Mouse (Mus musculus) lung, postnatal 0 days (tissue): ENCODE measurements around the gene Rims4. TPM values are rescaled to one million over a fixed set of nuclear protein-coding genes. Genes with fewer than 3 reads are reported as not detected.

Source experiments
- ATAC-seq: fragments of 200-750 bp; cut with Nextera tagmentation; 2 replicates; pipeline ENCODE4 v1.8.0; 2017; ENCODE audit warnings: moderate library complexity
- DNase-seq: peaks from one replicate; pipeline ENCODE4 v3.0.0-alpha.2; 2016; ENCODE audit warnings: low spot score
- H3K27ac ChIP-seq: fragments of 300-500 bp; sonication (generic); 2 replicates; pipeline ENCODE4 v1.5.1; 2014; ENCODE audit warnings: antibody characterized with exemption, mild to moderate bottlenecking, low read length, mixed read lengths
- H3K27me3 ChIP-seq: fragments of 300-500 bp; sonication (generic); replicated peaks from 2 replicates; pipeline ENCODE4 v1.6.1; 2014; ENCODE audit warnings: low read length, mixed read lengths; ENCODE audit not compliant: insufficient read depth
- H3K36me3 ChIP-seq: fragments of 300-500 bp; sonication (generic); 2 replicates; pipeline ENCODE4 v1.6.1; 2014; ENCODE audit warnings: low read length, mixed read lengths; ENCODE audit not compliant: insufficient read depth
- H3K4me1 ChIP-seq: fragments of 300-500 bp; sonication (generic); 2 replicates; pipeline ENCODE4 v1.6.1; 2014; ENCODE audit warnings: antibody characterized with exemption, low read depth, low read length, mixed read lengths; ENCODE audit not compliant: insufficient read depth
- H3K4me2 ChIP-seq: fragments of 300-500 bp; sonication (generic); replicated peaks from 2 replicates; pipeline ENCODE4 v1.6.1; 2014; ENCODE audit warnings: low read depth, mild to moderate bottlenecking, low read length, moderate library complexity, mixed read lengths
- H3K4me3 ChIP-seq: fragments of 300-500 bp; sonication (generic); 2 replicates; pipeline ENCODE4 v1.5.1; 2014; ENCODE audit warnings: low read depth, low read length
- H3K9ac ChIP-seq: fragments of 300-500 bp; sonication (generic); replicated peaks from 2 replicates; pipeline ENCODE4 v1.6.1; 2014; ENCODE audit warnings: low read depth, mild to moderate bottlenecking
- H3K9me3 ChIP-seq: fragments of 300-500 bp; sonication (generic); 2 replicates; pipeline ENCODE4 v1.6.1; 2016; ENCODE audit warnings: low read length, mixed read lengths
- CTCF ChIP-seq: IDR thresholded peaks from 2 replicates; pipeline ENCODE4 v1.5.1; 2016; ENCODE audit warnings: antibody characterized with exemption, mild to moderate bottlenecking
- EP300 ChIP-seq: IDR thresholded peaks from 2 replicates; pipeline ENCODE4 v1.6.1; 2016; ENCODE audit warnings: antibody characterized with exemption, mild to moderate bottlenecking, control low read depth
- WGBS: fragments of 180-500 bp; shearing (Covaris S2); extraction: QIAGEN DNeasy Blood & Tissue Kit; methylation state at CpG from one replicate; pipeline ENCODE4 v1.1.7; 2014; 5-methylcytosine and 5-hydroxymethylcytosine counted together
- polyA plus RNA-seq: library from polyadenylated mRNA; unstranded; fragments of >200 nt; fragmentation: Nextera tagmentation; extraction: Ambion mirVana; gene quantifications from 2 replicates; pipeline ENCODE4 v1.2.1, GENCODE M21; 2015

The Rims4 gene
- polyA plus RNA-seq, 1 experiment from 2014 or later = 0.06 TPM

DNA sequence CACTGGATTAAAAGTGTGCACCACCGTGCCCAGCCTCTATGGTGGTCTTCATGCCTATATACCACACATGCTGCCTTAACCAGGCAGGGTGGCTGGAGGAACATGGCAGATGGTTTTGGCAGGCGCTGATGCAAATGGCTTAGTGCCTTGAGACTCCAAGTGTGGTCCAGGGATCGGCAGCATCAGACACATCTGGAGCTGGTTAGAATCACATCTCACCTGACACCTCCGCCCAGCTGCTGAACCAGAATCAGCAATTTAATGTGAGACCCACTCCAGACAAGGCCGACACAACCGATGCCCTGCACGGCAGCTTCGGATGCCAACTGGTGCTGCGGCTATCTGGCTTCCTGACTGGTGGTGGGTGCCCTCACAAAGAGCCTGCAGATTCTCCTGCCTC lies 52.4 kb downstream of the Rims4 start:
- TF ChIP-seq CTCF = no peak
- TF ChIP-seq EP300 = no peak
- H3K4me2 ChIP-seq = no peak overlapping the region
- H3K27ac ChIP-seq = no peak overlapping the region
- ATAC-seq (no peak), DNase-seq (no peak)
- 82% methylated on average over 9 of the region's 9 CpGs for WGBS
- no peak overlapping the region for H3K4me3 ChIP-seq
- H3K9ac ChIP-seq = no peak overlapping the region
- no peaks in the 10 kb centered on the region for H3K4me1 ChIP-seq
- no peaks in the 10 kb centered on the region for H3K36me3 ChIP-seq
- H3K9me3 ChIP-seq = no peaks in the 10 kb centered on the region
- no peaks in the 10 kb centered on the region for H3K27me3 ChIP-seq

DNA sequence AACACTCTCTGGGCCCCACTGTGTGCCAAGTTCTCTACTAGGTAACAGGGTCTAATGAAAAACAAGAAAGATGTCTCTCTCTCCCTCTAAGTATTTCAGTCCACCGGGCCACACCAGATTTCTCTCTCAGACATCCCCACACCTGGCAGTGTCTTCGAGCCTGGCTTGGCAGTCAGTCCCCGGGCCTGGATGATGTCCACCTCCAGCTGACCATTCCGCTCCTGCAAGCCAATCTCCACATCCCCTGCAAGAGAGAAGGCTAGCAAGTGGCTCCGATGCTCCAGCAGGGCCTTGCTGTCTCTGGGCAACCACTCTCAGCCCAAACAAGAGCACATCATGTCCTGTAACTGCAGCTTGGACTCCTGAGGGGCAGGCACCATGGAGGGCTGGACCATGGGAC lies 53.2 kb downstream of the Rims4 start:
- H3K27ac ChIP-seq = no peak overlapping the region

DNA sequence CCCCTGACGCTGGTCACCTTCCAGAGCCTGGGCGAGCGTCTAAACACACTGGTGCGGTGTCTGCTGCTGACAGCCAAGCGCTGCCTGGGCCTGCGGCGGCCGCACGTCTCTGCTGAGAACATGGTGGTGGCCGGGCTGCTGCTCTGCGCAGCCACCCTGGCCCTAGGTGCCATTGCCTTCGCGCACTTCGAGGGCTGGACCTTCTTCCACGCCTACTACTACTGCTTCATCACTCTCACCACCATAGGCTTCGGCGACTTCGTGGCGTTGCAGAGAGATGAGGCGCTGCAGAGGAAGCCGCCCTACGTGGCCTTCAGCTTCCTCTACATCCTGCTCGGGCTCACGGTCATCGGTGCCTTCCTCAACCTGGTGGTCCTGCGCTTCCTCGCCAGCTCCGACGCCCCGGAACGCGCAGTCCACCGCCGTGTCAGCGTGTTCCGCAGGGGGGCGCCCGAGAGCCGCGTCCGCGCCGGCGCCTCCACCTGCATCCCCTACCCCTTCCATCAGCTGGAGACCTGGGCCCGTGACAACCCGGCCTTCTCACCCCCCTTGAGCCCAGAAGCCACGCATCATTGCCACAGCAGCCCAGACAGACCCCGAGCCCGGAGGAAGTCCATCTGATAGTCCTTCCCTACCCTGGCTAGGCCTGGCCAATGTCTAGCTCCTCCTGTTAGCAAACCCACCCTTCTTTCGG lies 60.1 kb downstream of the Rims4 start:
- H3K9ac ChIP-seq = no peak overlapping the region

More for the DNA sequence above, 53.2 kb downstream of the Rims4 start:
- H3K4me3 ChIP-seq = no peak overlapping the region
- TF ChIP-seq EP300 = no peak
- TF ChIP-seq CTCF = no peak
- ATAC-seq (no peak), DNase-seq (no peak)
- H3K4me2 ChIP-seq = no peak overlapping the region
- H3K9me3 ChIP-seq = no peaks in the 10 kb centered on the region
- H3K9ac ChIP-seq = no peak overlapping the region
- H3K4me1 ChIP-seq = no peaks in the 10 kb centered on the region
- H3K36me3 ChIP-seq = no peaks in the 10 kb centered on the region
- 90% methylated on average over 5 of the region's 5 CpGs for WGBS
- no peaks in the 10 kb centered on the region for H3K27me3 ChIP-seq

DNA sequence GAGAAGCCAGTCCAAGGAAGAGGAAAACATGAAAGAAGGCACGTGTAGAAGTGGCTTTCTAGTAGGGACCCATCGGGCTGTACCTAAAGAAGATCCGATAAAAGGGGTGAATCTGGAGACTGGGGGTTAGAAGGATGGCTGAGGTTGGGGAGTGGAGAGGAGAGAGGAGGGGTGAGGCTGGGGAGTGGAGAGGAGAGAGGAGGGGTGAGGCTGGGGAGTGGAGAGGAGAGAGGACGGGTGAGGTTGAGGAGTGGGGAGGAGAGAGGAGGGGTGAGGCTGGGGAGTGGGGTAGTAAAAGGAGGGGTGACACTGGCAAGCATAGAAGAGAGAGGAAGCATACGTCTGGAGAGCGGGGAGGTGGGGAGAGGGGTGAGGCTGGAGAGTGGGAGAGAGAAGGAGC lies 61.2 kb downstream of the Rims4 start:
- Histone ChIP-seq H3K9me3 (no peaks in the 10 kb centered on the region), H3K27me3 (peaks cover 40% of the 10 kb centered on the region), H3K4me2 (no peak overlapping the region), H3K36me3 (no peaks in the 10 kb centered on the region), H3K9ac (no peak overlapping the region), H3K4me1 (no peaks in the 10 kb centered on the region), H3K4me3 (no peak overlapping the region), H3K27ac (no peak overlapping the region)
- TF ChIP-seq CTCF (no peak), EP300 (no peak)
- ATAC-seq = no peak; the same call in 1 of the 2 replicates
- WGBS = 68% methylated on average over 6 of the region's 6 CpGs
- no peak for DNase-seq

More for the DNA sequence above, 60.1 kb downstream of the Rims4 start:
- Histone ChIP-seq H3K36me3 (no peaks in the 10 kb centered on the region), H3K9me3 (no peaks in the 10 kb centered on the region), H3K4me2 (no peak overlapping the region), H3K4me1 (no peaks in the 10 kb centered on the region), H3K27me3 (peaks cover 34% of the 10 kb centered on the region), H3K4me3 (no peak overlapping the region), H3K27ac (no peak overlapping the region)
- ATAC-seq (no peak), DNase-seq (no peak)
- 10% methylated on average over 48 of the region's 50 CpGs for WGBS
- TF ChIP-seq CTCF = peak; percentile 79
- no peak for TF ChIP-seq EP300

DNA sequence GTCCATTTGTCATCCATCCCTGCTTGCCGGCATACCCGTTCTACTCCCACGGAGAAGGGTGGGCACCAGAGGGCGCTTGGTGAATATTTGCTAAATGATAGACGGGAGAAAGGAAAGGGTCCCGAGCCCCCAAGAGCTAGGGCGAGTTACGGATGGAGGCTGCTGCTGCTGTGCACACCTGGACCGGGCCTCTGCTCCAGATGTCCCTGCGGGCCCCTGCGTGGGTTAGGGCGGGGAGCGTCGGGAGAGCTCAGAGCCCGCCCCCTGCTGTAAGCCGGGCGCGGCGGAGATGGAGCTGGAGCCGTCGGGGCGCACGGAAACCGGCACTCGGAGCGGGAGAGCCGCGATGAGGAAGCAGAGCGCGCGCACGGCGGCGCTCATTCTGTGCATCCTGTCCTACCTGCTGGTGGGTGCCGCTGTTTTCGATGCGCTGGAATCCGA lies 65.0 kb downstream of the Rims4 start, which contains the start of gene Kcnk15:
Kcnk15 (plus strand) TSS at position 191 of the 441 bp plus-strand sequence.
- Histone ChIP-seq H3K27me3 (peaks cover 44% of the 10 kb centered on the region), H3K4me2 (no peak within 1 kb of the TSS), H3K27ac (no peak within 1 kb of the TSS), H3K36me3 (no peaks in the 10 kb centered on the region), H3K4me1 (no peaks in the 10 kb centered on the region), H3K9ac (no peak within 1 kb of the TSS), H3K4me3 (no peak within 1 kb of the TSS), H3K9me3 (no peaks in the 10 kb centered on the region)
- no peak for DNase-seq
- no peak for ATAC-seq
- no peak for TF ChIP-seq EP300
- no peak; the same call in none of the 2 replicates for TF ChIP-seq CTCF
- under 1% methylated on average over 38 of the region's 38 CpGs for WGBS

DNA sequence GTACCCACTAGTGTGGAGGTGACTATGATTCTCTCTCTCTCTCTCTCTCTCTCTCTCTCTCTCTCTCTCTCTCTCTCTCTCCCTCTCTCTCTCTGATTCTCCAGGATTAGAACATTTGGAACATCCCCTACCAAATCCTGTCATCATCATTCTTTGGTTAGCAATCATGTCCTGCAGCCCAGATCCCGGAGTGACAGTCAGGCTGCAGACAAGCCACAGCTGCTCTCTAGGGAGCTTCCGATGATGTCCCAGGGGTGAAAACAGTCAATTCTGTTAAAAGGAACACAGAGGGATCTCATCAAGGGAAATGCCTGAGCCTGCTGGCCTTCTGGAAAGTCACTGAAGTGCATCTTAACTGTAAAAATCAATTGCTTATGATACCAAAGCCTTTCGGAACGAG lies 76.4 kb downstream of the Rims4 start:
- Histone ChIP-seq H3K36me3 (no peaks in the 10 kb centered on the region), H3K27me3 (no peaks in the 10 kb centered on the region), H3K9me3 (no peaks in the 10 kb centered on the region), H3K27ac (no peak overlapping the region), H3K4me3 (no peak overlapping the region), H3K4me2 (no peak overlapping the region), H3K9ac (no peak overlapping the region), H3K4me1 (no peaks in the 10 kb centered on the region)
- no peak for TF ChIP-seq EP300
- TF ChIP-seq CTCF = no peak
- WGBS = 53% methylated on average over 4 of the region's 4 CpGs
- DNase-seq (peak; percentile 47), ATAC-seq (peak; percentile 32)
